Mouse (Mus musculus) embryonic fibroblast, embryonic 13.5 days (primary cell): ENCODE data around the gene Fosl1.

Experiments used
- CTCF ChIP-seq: IDR thresholded peaks from 2 replicates; pipeline ENCODE4 v1.5.1; 2011; ENCODE audit warnings: mild to moderate bottlenecking, control low read depth, low read length, moderate library complexity, borderline replicate concordance; ENCODE audit not compliant: insufficient read depth
- POLR2A ChIP-seq: IDR thresholded peaks from 2 replicates; pipeline ENCODE4 v1.6.1; 2011; ENCODE audit warnings: low read depth, mild to moderate bottlenecking, control low read depth, low read length, moderate library complexity

DNA sequence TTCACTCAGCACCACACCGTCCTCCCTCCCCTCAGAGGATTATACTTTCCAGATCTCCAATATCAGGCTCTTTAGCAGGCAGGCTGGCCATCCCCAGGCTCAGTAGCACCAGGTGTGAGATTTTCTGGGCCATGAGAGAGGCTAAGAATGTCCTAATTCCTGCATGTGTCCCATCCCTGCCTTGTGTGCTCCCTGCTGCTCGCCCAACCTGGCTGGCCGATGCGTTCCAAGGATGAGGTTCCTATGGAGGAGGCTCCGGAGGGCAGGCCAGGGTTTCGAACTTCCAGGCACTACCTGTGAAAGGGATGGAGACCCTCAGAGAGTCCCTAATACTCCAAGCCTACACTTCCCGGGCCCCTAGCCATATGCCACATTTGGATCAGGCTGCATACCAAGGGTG lies 38.5 kb downstream of the Fosl1 start:
- TF ChIP-seq CTCF (no peak), POLR2A (no peak)
